Mouse (Mus musculus): ENCODE results near the gene Pid1. TPM values are rescaled to one million over a fixed set of nuclear protein-coding genes. Genes with fewer than 3 reads are reported as not detected.

The Pid1 gene
- polyA plus RNA-seq, 1 experiment from 2014 or later = 21.4 TPM

DNA sequence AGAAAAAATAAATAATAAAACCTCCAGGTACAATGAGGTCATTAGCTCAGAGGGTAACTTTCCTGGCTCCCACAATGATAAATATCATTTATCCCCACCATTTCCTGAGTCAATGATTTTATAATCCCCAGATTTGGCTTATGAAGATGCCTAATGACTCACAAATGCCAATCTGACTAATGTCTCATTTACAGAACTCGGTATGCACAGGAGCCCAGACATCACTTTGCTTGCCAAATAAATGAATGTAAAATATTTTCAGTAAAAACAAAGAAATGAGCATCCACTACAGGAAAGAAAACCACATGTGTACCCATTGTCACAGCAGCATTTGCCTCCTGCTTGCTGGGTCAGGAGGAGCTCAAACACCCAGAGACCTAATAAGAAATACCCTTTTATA, 222.4 kb downstream of the Pid1 start:
- no peaks in the 10 kb centered on the region for H3K9me3 ChIP-seq
- no peak overlapping the region for H3K27ac ChIP-seq
- H3K9ac ChIP-seq = no peak overlapping the region
- no peaks in the 10 kb centered on the region for H3K36me3 ChIP-seq
- 40% methylated on average over 1 of the region's 1 CpGs for WGBS
- no peak for ATAC-seq (ENCODE audit: insufficient read depth, low FRiP score, low read depth)
- no peak overlapping the region for H3K4me3 ChIP-seq (replicated peaks)
- no peak overlapping the region for H3K4me2 ChIP-seq
- H3K4me1 ChIP-seq = no peaks in the 10 kb centered on the region
- no peaks in the 10 kb centered on the region for H3K27me3 ChIP-seq (replicated peaks)

DNA sequence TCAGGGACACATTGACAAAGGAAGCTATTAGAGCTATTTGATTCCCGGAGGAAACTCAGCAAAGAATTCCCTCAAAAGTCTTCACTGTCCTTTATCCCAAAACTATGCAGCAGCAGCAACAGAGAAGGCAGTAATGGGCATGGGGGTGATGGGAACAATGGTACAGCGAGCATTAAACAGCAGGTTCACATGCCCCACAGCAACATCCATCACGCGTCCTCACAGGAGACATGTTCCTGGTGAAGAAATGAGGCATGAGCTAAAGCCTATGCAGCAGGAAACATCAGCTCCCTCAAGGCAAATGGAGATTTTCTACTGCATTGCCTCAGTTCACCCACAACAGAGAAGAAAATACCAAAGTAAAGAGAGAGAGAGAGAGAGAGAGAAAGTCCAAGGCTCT, 231.5 kb downstream of the Pid1 start:
- ATAC-seq (ENCODE audit: insufficient read depth, low FRiP score, low read depth) = no peak
- WGBS = 81% methylated on average over 4 of the region's 4 CpGs

DNA sequence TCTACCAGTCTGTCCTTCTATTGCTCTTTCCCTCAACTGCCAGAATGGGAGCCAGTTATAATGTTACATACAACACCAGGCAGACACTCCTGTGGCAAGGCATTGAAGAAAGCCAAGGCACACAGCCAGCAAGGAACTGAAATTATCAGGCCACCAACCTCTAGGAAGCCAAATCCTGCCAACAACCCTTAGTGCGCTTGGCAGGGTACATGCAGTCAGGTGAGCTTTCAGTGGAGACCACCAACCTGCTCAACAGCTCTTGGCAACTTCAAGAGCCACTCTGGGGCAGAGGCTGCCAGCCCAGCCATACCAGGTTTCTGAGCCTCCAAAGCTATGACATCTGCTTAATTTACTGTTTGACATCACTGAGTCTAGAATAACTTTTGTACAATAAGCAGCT, 232.2 kb downstream of the Pid1 start:
- WGBS = 81% methylated on average over 1 of the region's 1 CpGs
- H3K27me3 ChIP-seq (replicated peaks) = no peaks in the 10 kb centered on the region
- no peak overlapping the region for H3K9ac ChIP-seq
- H3K4me1 ChIP-seq = no peaks in the 10 kb centered on the region
- no peaks in the 10 kb centered on the region for H3K9me3 ChIP-seq
- no peaks in the 10 kb centered on the region for H3K36me3 ChIP-seq
- no peak overlapping the region for H3K4me3 ChIP-seq (replicated peaks)
- no peak overlapping the region for H3K4me2 ChIP-seq
- ATAC-seq (ENCODE audit: insufficient read depth, low FRiP score, low read depth) = no peak
- H3K27ac ChIP-seq = no peak overlapping the region

More for the DNA sequence above, 231.5 kb downstream of the Pid1 start:
- H3K4me3 ChIP-seq (replicated peaks) = no peak overlapping the region
- H3K9me3 ChIP-seq = no peaks in the 10 kb centered on the region
- no peak overlapping the region for H3K27ac ChIP-seq
- no peak overlapping the region for H3K4me2 ChIP-seq
- no peaks in the 10 kb centered on the region for H3K36me3 ChIP-seq
- H3K27me3 ChIP-seq (replicated peaks) = no peaks in the 10 kb centered on the region
- no peak overlapping the region for H3K9ac ChIP-seq
- H3K4me1 ChIP-seq = no peaks in the 10 kb centered on the region

DNA sequence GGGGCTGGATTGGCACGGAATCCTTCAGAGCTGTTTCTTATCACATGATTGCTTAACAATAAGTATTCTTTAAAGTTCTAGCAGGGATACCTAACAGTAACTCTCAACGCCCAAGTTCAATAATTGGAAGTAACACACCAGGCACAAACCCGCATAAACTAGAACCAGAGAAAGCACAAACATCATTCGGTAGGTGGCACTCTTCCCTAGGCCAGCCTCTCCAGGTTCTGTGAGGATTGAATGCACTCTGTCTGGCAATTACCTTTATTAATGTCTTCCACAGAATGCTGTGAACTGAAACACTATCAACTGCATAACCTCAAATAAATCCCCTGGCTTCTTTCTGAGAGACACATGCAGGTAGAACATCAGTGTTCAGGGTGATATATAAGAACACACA, 235.5 kb downstream of the Pid1 start:
- H3K27me3 ChIP-seq (replicated peaks) = no peaks in the 10 kb centered on the region
- H3K9ac ChIP-seq = no peak overlapping the region
- H3K4me2 ChIP-seq = no peak overlapping the region
- H3K4me3 ChIP-seq (replicated peaks) = no peak overlapping the region
- 61% methylated on average over 4 of the region's 4 CpGs for WGBS
- H3K4me1 ChIP-seq = no peaks in the 10 kb centered on the region
- no peak overlapping the region for H3K27ac ChIP-seq
- ATAC-seq (ENCODE audit: insufficient read depth, low FRiP score, low read depth) = no peak
- no peaks in the 10 kb centered on the region for H3K36me3 ChIP-seq
- H3K9me3 ChIP-seq = no peaks in the 10 kb centered on the region

DNA sequence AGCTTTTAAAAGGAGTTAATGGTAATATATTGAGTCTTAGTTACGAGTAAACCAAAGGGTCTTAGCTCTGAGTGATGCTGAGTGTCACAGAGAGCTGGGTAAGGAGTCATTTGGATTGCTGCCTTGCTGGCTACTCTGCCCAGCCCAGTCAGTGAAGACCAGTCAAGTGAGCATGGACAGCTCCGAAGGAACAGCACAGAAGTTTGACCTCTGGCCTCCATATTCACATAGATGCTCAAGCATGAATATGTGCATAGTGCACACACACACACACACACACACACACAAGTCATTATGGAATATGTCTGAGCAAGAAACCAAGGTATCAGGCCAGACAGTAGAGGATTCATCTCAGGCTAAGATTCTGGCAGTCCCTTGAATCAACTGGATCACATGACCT, 244.7 kb downstream of the Pid1 start:
- Histone ChIP-seq H3K4me3 (replicated peaks) (no peak overlapping the region), H3K36me3 (no peaks in the 10 kb centered on the region), H3K27ac (no peak overlapping the region), H3K9ac (no peak overlapping the region), H3K4me2 (no peak overlapping the region), H3K27me3 (replicated peaks) (no peaks in the 10 kb centered on the region), H3K9me3 (no peaks in the 10 kb centered on the region), H3K4me1 (no peaks in the 10 kb centered on the region)
- WGBS = 76% methylated on average over 2 of the region's 2 CpGs
- ATAC-seq (ENCODE audit: insufficient read depth, low FRiP score, low read depth) = no peak

DNA sequence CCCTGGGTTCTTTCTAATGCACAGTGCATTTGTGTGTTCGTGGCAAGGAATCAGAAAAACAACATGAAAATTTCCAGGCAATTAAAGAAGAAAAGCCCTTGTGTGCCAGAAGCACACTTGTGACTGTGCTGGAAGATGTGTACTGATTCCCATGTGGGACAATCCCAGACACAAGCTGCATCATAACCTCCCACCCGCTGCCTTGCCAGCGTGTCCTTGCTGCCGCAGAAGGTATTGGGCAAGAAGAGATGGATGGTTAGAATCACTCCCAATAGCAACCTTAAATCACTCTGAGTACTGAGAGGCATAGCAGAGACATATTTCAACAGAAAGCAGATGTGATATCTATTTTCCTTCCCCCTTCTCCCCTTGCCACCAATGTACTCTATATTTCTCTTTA, 257.2 kb downstream of the Pid1 start:
- H3K9ac ChIP-seq = no peak overlapping the region
- ATAC-seq (ENCODE audit: insufficient read depth, low FRiP score, low read depth) = no peak
- no peak overlapping the region for H3K4me2 ChIP-seq
- no peaks in the 10 kb centered on the region for H3K36me3 ChIP-seq
- H3K27ac ChIP-seq = no peak overlapping the region
- 78% methylated on average over 4 of the region's 4 CpGs for WGBS
- H3K27me3 ChIP-seq (replicated peaks) = no peaks in the 10 kb centered on the region
- no peaks in the 10 kb centered on the region for H3K9me3 ChIP-seq
- no peak overlapping the region for H3K4me3 ChIP-seq (replicated peaks)
- H3K4me1 ChIP-seq = no peaks in the 10 kb centered on the region

DNA sequence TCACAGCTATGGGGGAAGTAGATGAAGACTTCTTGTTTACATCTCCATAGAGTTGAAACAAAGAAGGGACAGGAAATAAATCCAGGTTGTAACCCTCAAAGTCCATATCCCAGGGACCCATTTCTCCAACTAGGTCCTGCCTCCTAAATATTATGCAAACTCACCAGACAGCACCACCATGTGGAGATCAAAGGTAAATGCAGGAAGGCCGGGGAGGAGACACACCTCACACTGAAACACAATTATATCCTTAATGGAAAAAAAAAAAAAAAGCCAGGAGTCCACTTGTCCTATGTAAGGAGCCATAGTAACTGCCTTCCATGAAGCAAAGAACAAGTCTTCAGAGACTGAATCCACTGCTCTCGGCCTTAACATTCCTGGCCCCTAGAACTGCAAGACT, 261.9 kb downstream of the Pid1 start:
- no peak for ATAC-seq (ENCODE audit: insufficient read depth, low FRiP score, low read depth)
- Histone ChIP-seq H3K27me3 (replicated peaks) (no peaks in the 10 kb centered on the region), H3K27ac (no peak overlapping the region), H3K36me3 (no peaks in the 10 kb centered on the region), H3K9ac (no peak overlapping the region), H3K4me1 (no peaks in the 10 kb centered on the region), H3K4me2 (no peak overlapping the region), H3K4me3 (replicated peaks) (no peak overlapping the region), H3K9me3 (no peaks in the 10 kb centered on the region)
- WGBS = 85% methylated on average over 2 of the region's 2 CpGs

DNA sequence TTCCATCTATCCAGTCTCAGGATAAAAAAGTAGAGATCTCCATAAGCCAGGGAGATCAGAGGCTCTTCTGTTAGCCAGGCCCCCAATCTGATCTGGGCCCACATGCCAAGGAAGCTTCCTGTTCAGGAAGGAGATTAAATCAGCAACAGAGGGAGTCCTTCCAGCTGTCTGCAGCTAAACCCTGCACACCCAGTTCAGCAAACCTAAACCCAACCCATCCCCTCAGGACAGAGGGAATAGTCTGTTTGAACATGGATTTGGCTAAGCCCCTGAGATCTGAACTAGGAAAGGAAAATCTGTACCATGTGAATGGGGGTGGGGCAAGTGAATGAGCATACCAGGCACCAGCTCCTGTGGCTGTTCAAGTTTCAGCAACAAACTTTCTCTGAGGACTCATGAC, 266.6 kb downstream of the Pid1 start:
- Histone ChIP-seq H3K4me3 (replicated peaks) (no peak overlapping the region), H3K27ac (0 out of 2 replicates have a peak overlapping the region, but pooled peaks have one; percentile 31), H3K36me3 (no peaks in the 10 kb centered on the region), H3K9ac (no peak overlapping the region), H3K27me3 (replicated peaks) (no peaks in the 10 kb centered on the region), H3K4me1 (no peaks in the 10 kb centered on the region), H3K4me2 (no peak overlapping the region), H3K9me3 (no peaks in the 10 kb centered on the region)
- ATAC-seq (ENCODE audit: insufficient read depth, low FRiP score, low read depth) = peak; percentile 66; the same call in 1 of the 2 replicates

DNA sequence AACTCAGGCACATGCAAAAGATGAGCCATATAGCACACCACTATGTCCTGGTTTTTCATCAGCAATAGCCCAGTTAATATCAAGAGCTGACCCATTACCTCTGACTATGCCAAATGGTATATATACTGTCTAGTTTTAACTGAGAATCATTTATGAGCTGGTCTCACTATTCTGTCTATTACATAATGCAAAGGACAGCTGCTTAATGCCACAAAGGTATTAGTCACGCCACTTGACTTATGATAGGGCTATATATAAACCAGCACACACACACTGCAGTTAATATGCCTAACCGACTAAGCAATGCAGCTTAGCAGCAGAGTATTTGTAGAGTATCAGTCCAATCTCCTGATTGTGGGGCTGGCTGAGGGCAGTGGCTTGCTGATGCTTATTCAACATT, 270.7 kb downstream of the Pid1 start:
- no peak for ATAC-seq (ENCODE audit: insufficient read depth, low FRiP score, low read depth)
- H3K27me3 ChIP-seq (replicated peaks) = no peaks in the 10 kb centered on the region
- H3K9me3 ChIP-seq = no peaks in the 10 kb centered on the region
- H3K9ac ChIP-seq = no peak overlapping the region
- no peak overlapping the region for H3K4me3 ChIP-seq (replicated peaks)
- WGBS = 60% methylated on average over 2 of the region's 2 CpGs
- H3K4me1 ChIP-seq = no peaks in the 10 kb centered on the region
- no peak overlapping the region for H3K4me2 ChIP-seq
- no peak overlapping the region for H3K27ac ChIP-seq
- no peaks in the 10 kb centered on the region for H3K36me3 ChIP-seq

DNA sequence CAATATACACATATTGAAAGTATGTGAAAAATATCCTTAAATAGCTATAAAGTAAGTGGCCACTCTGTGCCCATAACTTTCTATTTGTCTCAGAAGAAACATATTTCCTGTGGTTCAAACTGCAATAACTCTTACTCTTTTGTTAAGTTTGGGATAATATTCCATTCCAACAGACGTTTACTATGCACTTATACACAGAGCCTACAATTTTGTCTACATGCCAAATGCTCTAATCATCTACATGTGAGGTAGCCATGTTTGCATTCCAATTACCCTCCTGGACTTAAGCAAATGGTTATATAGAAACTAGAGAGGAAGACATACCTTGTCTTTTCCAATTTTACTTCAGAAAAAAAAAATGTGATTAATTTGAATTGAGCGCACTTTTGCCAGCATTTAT, 274.3 kb downstream of the Pid1 start:
- Histone ChIP-seq H3K4me2 (no peak overlapping the region), H3K27me3 (replicated peaks) (no peaks in the 10 kb centered on the region), H3K4me3 (replicated peaks) (no peak overlapping the region), H3K9ac (no peak overlapping the region), H3K4me1 (no peaks in the 10 kb centered on the region), H3K27ac (no peak overlapping the region), H3K9me3 (no peaks in the 10 kb centered on the region), H3K36me3 (no peaks in the 10 kb centered on the region)
- no peak for ATAC-seq (ENCODE audit: insufficient read depth, low FRiP score, low read depth)
- WGBS = 60% methylated on average over 2 of the region's 2 CpGs

DNA sequence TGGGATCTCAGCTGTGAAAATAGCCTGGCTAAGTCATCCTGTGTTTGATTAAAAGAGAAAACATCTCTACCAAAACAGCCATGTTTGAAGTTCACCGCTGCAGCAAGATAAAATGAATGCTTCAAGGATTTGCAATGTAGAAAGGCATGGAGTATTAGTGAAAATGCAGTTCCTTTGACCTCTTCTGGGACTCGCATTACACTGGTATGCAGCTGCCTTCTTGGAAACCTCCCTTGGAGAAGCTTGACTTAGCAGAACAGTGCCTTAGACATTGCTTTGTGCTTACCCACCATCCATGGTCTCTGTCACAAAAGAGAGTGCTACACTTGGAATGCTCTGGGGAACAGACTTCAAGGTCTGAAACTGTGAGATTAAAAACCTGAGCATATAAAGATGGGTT, 276.0 kb downstream of the Pid1 start:
- H3K4me1 ChIP-seq = no peaks in the 10 kb centered on the region
- 42% methylated on average over 2 of the region's 2 CpGs for WGBS
- H3K4me3 ChIP-seq (replicated peaks) = no peak overlapping the region
- no peaks in the 10 kb centered on the region for H3K9me3 ChIP-seq
- ATAC-seq (ENCODE audit: insufficient read depth, low FRiP score, low read depth) = no peak
- no peak overlapping the region for H3K4me2 ChIP-seq
- no peaks in the 10 kb centered on the region for H3K27me3 ChIP-seq (replicated peaks)
- no peaks in the 10 kb centered on the region for H3K36me3 ChIP-seq
- H3K9ac ChIP-seq = no peak overlapping the region
- H3K27ac ChIP-seq = no peak overlapping the region

DNA sequence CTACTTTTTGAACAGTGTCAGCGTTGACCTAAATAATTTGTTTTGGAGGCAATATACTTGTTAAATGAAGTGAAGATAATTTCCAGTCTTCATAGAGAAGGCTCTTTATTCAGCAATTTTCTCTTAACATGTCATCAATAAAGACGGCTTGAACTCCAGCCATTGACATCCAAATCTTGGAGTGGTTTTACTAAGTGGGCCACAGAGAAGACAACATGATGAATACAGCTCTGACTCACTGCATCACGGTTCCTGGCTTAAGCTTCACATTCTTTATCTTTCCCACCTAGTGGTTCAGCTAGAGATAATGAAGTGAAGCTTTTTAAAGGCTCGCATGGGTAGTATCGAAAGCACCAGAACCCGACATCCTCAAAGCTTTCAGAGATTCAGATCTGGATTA, 276.7 kb downstream of the Pid1 start:
- Histone ChIP-seq H3K27ac (no peak overlapping the region), H3K27me3 (replicated peaks) (no peaks in the 10 kb centered on the region), H3K4me2 (no peak overlapping the region), H3K4me3 (replicated peaks) (no peak overlapping the region), H3K36me3 (no peaks in the 10 kb centered on the region), H3K4me1 (no peaks in the 10 kb centered on the region), H3K9me3 (no peaks in the 10 kb centered on the region), H3K9ac (no peak overlapping the region)
- ATAC-seq (ENCODE audit: insufficient read depth, low FRiP score, low read depth) = no peak
- WGBS = 50% methylated on average over 6 of the region's 6 CpGs

DNA sequence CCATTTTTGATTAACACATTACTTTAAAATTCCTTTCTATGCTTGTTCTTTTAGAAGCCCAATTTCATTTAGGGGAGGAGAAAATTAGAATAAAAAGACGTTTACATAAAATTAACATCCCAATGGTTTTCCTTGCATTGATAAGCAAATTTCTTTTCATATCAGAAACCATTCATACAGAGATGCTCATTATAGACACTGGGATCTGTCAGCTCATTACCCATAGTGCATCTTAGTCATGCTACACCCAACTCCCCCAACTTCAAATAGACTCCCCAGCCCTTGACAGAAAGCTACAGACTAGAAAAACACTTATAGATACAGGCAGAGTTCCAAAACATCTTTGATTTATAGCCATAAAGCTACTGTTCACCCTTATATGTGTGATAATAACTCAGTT, 277.5 kb downstream of the Pid1 start:
- Histone ChIP-seq H3K27ac (no peak overlapping the region), H3K9ac (no peak overlapping the region), H3K9me3 (no peaks in the 10 kb centered on the region), H3K36me3 (no peaks in the 10 kb centered on the region), H3K4me2 (no peak overlapping the region), H3K4me1 (no peaks in the 10 kb centered on the region), H3K4me3 (replicated peaks) (no peak overlapping the region), H3K27me3 (replicated peaks) (no peaks in the 10 kb centered on the region)
- no peak for ATAC-seq (ENCODE audit: insufficient read depth, low FRiP score, low read depth)
- 79% methylated on average over 1 of the region's 1 CpGs for WGBS
